Mouse (Mus musculus): ENCODE results near the gene Copz2. TPM values are rescaled to one million over a fixed set of nuclear protein-coding genes. Genes with fewer than 3 reads are reported as not detected.
"Not testable (repeated sequence)": the region's sequence is repeated elsewhere in the genome, so short reads cannot be mapped to it uniquely, and the experiment has no call there.

Gene Copz2
- total RNA-seq (2021) = 10 to 100 TPM; 28.2 to 31.1 TPM
- long read RNA-seq, experiment 1, transcript Copz2-201 (9 exons, 930 nt) = major isoform, 38 of 47 reads
- long read RNA-seq, experiment 1, partial matches to known transcripts = 8 of 47 reads
- long read RNA-seq, experiment 1, other reads (novel, unspliced or antisense) = 1 of 47 reads
- long read RNA-seq, experiment 2, transcript Copz2-201 (9 exons, 930 nt) = major isoform, 51 of 56 reads
- long read RNA-seq, experiment 2, partial matches to known transcripts = 2 of 56 reads
- long read RNA-seq, experiment 2, other reads (novel, unspliced or antisense) = 3 of 56 reads

- peak; percentile 57 for DNase-seq
Measured at GRCm38 (mm10) chr11:96849681-96850467, at the start of gene Copz2. Gene Copz2 (plus strand): TSS chr11:96849870.

GRCm38 (mm10) chr11:96805606-96806005 is 44.1 kb upstream of the Copz2 start:
- DNase-seq = no peak

- no peak for DNase-seq
Measured at GRCm38 (mm10) chr11:96808066-96808465, 41.6 kb upstream of the Copz2 start.

- DNase-seq = no peak
Measured at GRCm38 (mm10) chr11:96809562-96810235, 40.0 kb upstream of the Copz2 start.

GRCm38 (mm10) chr11:96811188-96811587 is 38.5 kb upstream of the Copz2 start:
- not testable (repeated sequence) for DNase-seq

- no peak for DNase-seq
Measured at GRCm38 (mm10) chr11:96813455-96813854, 36.2 kb upstream of the Copz2 start.

- DNase-seq = no peak
Measured at GRCm38 (mm10) chr11:96813920-96814319, 35.8 kb upstream of the Copz2 start.

GRCm38 (mm10) chr11:96814443-96814842 is 35.2 kb upstream of the Copz2 start:
- no peak for DNase-seq

GRCm38 (mm10) chr11:96815895-96816294 is 33.8 kb upstream of the Copz2 start:
- no peak for DNase-seq

- DNase-seq = no peak
Measured at GRCm38 (mm10) chr11:96816494-96816893, 33.2 kb upstream of the Copz2 start.

- no peak for DNase-seq
Measured at GRCm38 (mm10) chr11:96816979-96817378, 32.7 kb upstream of the Copz2 start.

- no peak for DNase-seq
Measured at GRCm38 (mm10) chr11:96818128-96818710, 31.5 kb upstream of the Copz2 start.

- no peak for DNase-seq
Measured at GRCm38 (mm10) chr11:96821956-96822355, 27.7 kb upstream of the Copz2 start.

- DNase-seq = no peak
Measured at GRCm38 (mm10) chr11:96822675-96823470, 26.8 kb upstream of the Copz2 start.

GRCm38 (mm10) chr11:96823471-96823837 is 26.2 kb upstream of the Copz2 start:
- DNase-seq = no peak

GRCm38 (mm10) chr11:96823880-96824782 is 25.5 kb upstream of the Copz2 start:
- DNase-seq = peak; percentile 91

GRCm38 (mm10) chr11:96824783-96825495 is 24.7 kb upstream of the Copz2 start:
- peak; percentile 92 for DNase-seq

- no peak for DNase-seq
Measured at GRCm38 (mm10) chr11:96826481-96826880, 23.2 kb upstream of the Copz2 start.

GRCm38 (mm10) chr11:96827062-96827581 is 22.5 kb upstream of the Copz2 start:
- DNase-seq = no peak

- no peak for DNase-seq
Measured at GRCm38 (mm10) chr11:96827917-96828316, 21.8 kb upstream of the Copz2 start.

Measured in gastrocnemius, postnatal 25 days (tissue).